Mouse (Mus musculus) hindbrain, postnatal 0 days (tissue): ENCODE data around the gene Bace1. TPM values are rescaled to one million over a fixed set of nuclear protein-coding genes. Genes with fewer than 3 reads are reported as not detected.
A peak's percentile ranks its signal among the peaks of the same experiment; 100 is the strongest.

ENCODE experiments used
- ATAC-seq: fragments of 200-750 bp; cut with Nextera tagmentation; 2 replicates; pipeline ENCODE4 v1.8.0; 2017; ENCODE audit warnings: mild to moderate bottlenecking, moderate TSS enrichment, moderate library complexity
- DNase-seq: peaks from one replicate; pipeline ENCODE4 v3.0.0-alpha.2; 2015; ENCODE audit warnings: low spot score
- H3K27ac ChIP-seq: fragments of 300-500 bp; sonication (generic); 2 replicates; pipeline ENCODE4 v1.5.1; 2014; ENCODE audit warnings: mild to moderate bottlenecking
- H3K27me3 ChIP-seq: fragments of 300-500 bp; sonication (generic); 2 replicates; pipeline ENCODE4 v1.6.1; 2014; ENCODE audit warnings: low read length, mixed read lengths; ENCODE audit not compliant: insufficient read depth
- H3K36me3 ChIP-seq: fragments of 300-500 bp; sonication (generic); 2 replicates; pipeline ENCODE4 v1.6.1; 2014; ENCODE audit warnings: low read length, mixed read lengths; ENCODE audit not compliant: insufficient read depth
- H3K4me1 ChIP-seq: fragments of 300-500 bp; sonication (generic); 2 replicates; pipeline ENCODE4 v1.6.1; 2014; ENCODE audit warnings: antibody characterized with exemption, low read length, mixed read lengths; ENCODE audit not compliant: insufficient read depth
- H3K4me2 ChIP-seq: fragments of 300-500 bp; sonication (generic); 2 replicates; pipeline ENCODE4 v1.6.1; 2014; ENCODE audit warnings: low read depth, mild to moderate bottlenecking, low read length, moderate library complexity, mixed read lengths
- H3K4me3 ChIP-seq: fragments of 300-500 bp; sonication (generic); 2 replicates; pipeline ENCODE4 v1.5.1; 2014; ENCODE audit warnings: low read length
- H3K9ac ChIP-seq: fragments of 300-500 bp; sonication (generic); replicated peaks from 2 replicates; pipeline ENCODE4 v1.6.1; 2014; ENCODE audit warnings: mild to moderate bottlenecking, low read length, moderate library complexity, mixed read lengths
- H3K9me3 ChIP-seq: fragments of 300-500 bp; sonication (generic); 2 replicates; pipeline ENCODE4 v1.6.1; 2016; ENCODE audit warnings: low read length, mixed read lengths
- CTCF ChIP-seq: IDR thresholded peaks from 2 replicates; pipeline ENCODE4 v1.5.1; 2016; ENCODE audit warnings: antibody characterized with exemption, control low read depth, low read depth
- WGBS: fragments of 180-500 bp; shearing (Covaris S2); extraction: QIAGEN DNeasy Blood & Tissue Kit; methylation state at CpG from one replicate; pipeline ENCODE4 v1.1.7; 2014; 5-methylcytosine and 5-hydroxymethylcytosine counted together
- polyA plus RNA-seq: library from polyadenylated mRNA; unstranded; fragments of >200 nt; fragmentation: Nextera tagmentation; extraction: Ambion mirVana; gene quantifications from 2 replicates; pipeline ENCODE4 v1.2.1, GENCODE M21; 2015
- total RNA-seq: library from RNA; depleted of rRNA; stranded (reverse); fragments of >200 nt; gene quantifications from 2 replicates; pipeline ENCODE4 v1.2.3, GENCODE M21; 2014

Gene Bace1
- total and polyA plus RNA-seq, 2 experiments from 2014 or later = 39.3 to 77.0 TPM

DNA sequence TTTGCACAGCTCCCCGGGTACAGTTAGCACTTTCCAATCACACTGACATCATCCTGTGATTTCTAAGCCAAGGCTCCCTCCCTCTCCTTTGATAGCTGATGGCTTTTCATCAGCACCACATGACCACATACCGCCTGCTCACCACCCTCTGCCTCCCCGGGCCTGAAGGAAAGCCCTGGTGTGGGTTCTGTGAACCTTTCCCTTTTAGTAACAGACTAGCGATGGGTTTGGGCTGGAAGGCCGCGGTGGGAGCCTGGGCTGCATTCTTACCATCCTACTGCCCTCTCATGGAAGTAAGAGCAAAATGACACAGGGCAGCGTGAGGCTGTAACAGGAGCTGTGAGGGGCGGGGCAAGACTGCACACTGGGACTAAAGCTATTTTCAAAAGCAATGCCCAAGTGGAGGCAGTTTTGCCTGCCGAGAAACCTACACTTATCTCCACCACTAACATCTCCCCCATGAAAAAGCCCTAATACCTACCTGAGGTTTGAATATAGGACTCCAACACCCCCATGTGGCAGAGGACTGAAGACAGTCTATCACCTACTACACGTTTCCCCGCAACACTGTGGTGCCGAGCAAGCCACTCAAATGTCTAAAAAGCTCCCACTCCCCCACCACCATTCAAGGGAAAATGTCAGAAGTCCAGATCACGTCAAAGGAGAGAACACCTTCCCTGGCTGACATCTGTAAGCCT, 39.8 kb upstream of the Bace1 start:
- Histone ChIP-seq H3K9ac (0 out of 2 replicates have a peak overlapping the region, but pooled peaks have one; percentile 35), H3K27ac (peak overlapping the region; percentile 56; the same call in 1 of the 2 replicates)

DNA sequence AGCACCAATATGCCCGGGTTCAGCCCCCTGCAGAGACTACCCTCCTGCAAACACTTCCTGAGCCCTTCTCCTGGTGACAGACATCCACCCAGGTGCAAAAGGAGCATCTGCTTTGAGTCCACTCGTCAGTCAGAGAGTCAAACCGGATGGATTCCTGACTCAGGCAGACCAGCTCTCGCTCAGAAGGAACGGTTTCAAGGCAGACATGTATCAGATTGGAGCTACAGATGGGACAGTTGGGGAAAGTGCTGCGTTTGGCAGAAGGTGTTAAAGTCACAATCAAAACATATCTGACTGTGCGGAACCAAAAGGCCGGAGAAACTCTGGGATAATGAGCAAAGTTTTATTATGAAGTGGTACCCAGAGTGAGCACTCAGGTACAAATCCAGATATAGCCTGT, 39.0 kb upstream of the Bace1 start:
- 75% methylated on average over 8 of the region's 8 CpGs for WGBS
- DNase-seq (no peak), ATAC-seq (no peak)
- no peak overlapping the region for H3K27ac ChIP-seq
- peaks cover 7% of the 10 kb centered on the region; the same call in 1 of the 2 replicates for H3K4me1 ChIP-seq
- no peak overlapping the region for H3K4me3 ChIP-seq
- no peak overlapping the region for H3K9ac ChIP-seq
- no peaks in the 10 kb centered on the region; the same call in 1 of the 2 replicates for H3K36me3 ChIP-seq
- H3K4me2 ChIP-seq = no peak overlapping the region
- TF ChIP-seq CTCF = no peak
- no peaks in the 10 kb centered on the region for H3K27me3 ChIP-seq
- no peaks in the 10 kb centered on the region for H3K9me3 ChIP-seq

More for the DNA sequence above, 39.8 kb upstream of the Bace1 start:
- TF ChIP-seq CTCF = peak; percentile 70
- ATAC-seq (peak; percentile 78), DNase-seq (peak; percentile 83)
- H3K27me3 ChIP-seq = no peaks in the 10 kb centered on the region
- 14% methylated on average over 13 of the region's 13 CpGs for WGBS
- no peak overlapping the region for H3K4me2 ChIP-seq
- H3K36me3 ChIP-seq = no peaks in the 10 kb centered on the region
- no peak overlapping the region for H3K4me3 ChIP-seq
- peaks cover 7% of the 10 kb centered on the region; the same call in 1 of the 2 replicates for H3K4me1 ChIP-seq
- H3K9me3 ChIP-seq = no peaks in the 10 kb centered on the region

- DNase-seq (no peak), ATAC-seq (no peak)
- Histone ChIP-seq H3K4me1 (peaks cover 4% of the 10 kb centered on the region; the same call in 1 of the 2 replicates), H3K4me3 (no peak overlapping the region), H3K9me3 (no peaks in the 10 kb centered on the region), H3K27me3 (no peaks in the 10 kb centered on the region), H3K4me2 (no peak overlapping the region), H3K27ac (no peak overlapping the region), H3K9ac (no peak overlapping the region), H3K36me3 (peaks cover 15% of the 10 kb centered on the region; the same call in 1 of the 2 replicates)
- 76% methylated on average over 21 of the region's 21 CpGs for WGBS
- no peak for TF ChIP-seq CTCF
Observed at GRCm38 (mm10) chr9:45803070-45803774, 35.2 kb upstream of the Bace1 start.

- H3K27ac ChIP-seq = no peak overlapping the region
- no peaks in the 10 kb centered on the region for H3K27me3 ChIP-seq
- H3K9ac ChIP-seq = no peak overlapping the region
- H3K9me3 ChIP-seq = no peaks in the 10 kb centered on the region
- no peaks in the 10 kb centered on the region for H3K4me1 ChIP-seq
- peaks cover 15% of the 10 kb centered on the region; the same call in 1 of the 2 replicates for H3K36me3 ChIP-seq
- no peak for DNase-seq
- 93% methylated on average over 11 of the region's 11 CpGs for WGBS
- H3K4me3 ChIP-seq = no peak overlapping the region
- no peak for ATAC-seq
- H3K4me2 ChIP-seq = no peak overlapping the region
- no peak for TF ChIP-seq CTCF
Observed at GRCm38 (mm10) chr9:45806847-45807246, 31.5 kb upstream of the Bace1 start.

- H3K9ac ChIP-seq = no peak overlapping the region
- no peak overlapping the region for H3K4me3 ChIP-seq
- no peak overlapping the region for H3K27ac ChIP-seq
- peaks cover 15% of the 10 kb centered on the region; the same call in 1 of the 2 replicates for H3K36me3 ChIP-seq
- H3K27me3 ChIP-seq = no peaks in the 10 kb centered on the region
- ATAC-seq = no peak
- H3K4me1 ChIP-seq = no peaks in the 10 kb centered on the region
- H3K4me2 ChIP-seq = no peak overlapping the region
- no peaks in the 10 kb centered on the region for H3K9me3 ChIP-seq
- DNase-seq = no peak
- TF ChIP-seq CTCF = no peak
- WGBS = 84% methylated on average over 11 of the region's 11 CpGs
Observed at GRCm38 (mm10) chr9:45807337-45807736, 31.0 kb upstream of the Bace1 start.

DNA sequence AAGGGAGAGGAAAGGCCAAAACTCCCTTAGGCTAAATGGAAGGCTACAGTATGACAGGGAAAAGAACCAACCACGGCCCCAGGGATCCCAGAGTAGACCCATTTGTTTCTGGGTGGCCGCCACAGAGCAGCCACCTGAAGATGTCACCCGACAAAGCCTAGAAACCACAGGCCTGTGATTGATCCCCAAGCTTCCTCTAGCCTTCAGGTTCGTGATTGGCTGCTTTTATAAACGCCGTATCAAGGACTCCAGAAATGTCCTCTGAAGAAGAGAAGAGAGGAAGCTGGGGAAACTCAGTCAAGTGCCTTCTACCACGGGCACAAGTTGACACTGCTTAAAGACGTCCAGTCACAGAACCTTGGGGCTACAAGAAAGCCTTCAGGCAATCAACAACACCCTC, 30.6 kb upstream of the Bace1 start:
- no peak overlapping the region for H3K4me2 ChIP-seq
- no peaks in the 10 kb centered on the region for H3K9me3 ChIP-seq
- ATAC-seq (no peak), DNase-seq (no peak)
- no peak for TF ChIP-seq CTCF
- H3K9ac ChIP-seq = no peak overlapping the region
- H3K4me1 ChIP-seq = no peaks in the 10 kb centered on the region
- H3K27ac ChIP-seq = no peak overlapping the region
- 86% methylated on average over 8 of the region's 8 CpGs for WGBS
- no peaks in the 10 kb centered on the region for H3K27me3 ChIP-seq
- H3K36me3 ChIP-seq = peaks cover 15% of the 10 kb centered on the region; the same call in 1 of the 2 replicates
- no peak overlapping the region for H3K4me3 ChIP-seq
